Mouse (Mus musculus): ENCODE data around the gene Akr1cl.

GRCm38 (mm10) chr1:65048781-65049180 lies 16.2 kb upstream of the Akr1cl start:
- TF ChIP-seq CTCF (IDR thresholded peaks at IDR 0.05; ENCODE audit: low read depth) = no peak
- no peak for TF ChIP-seq EP300 (IDR thresholded peaks at IDR 0.05; ENCODE audit: low read depth)
